Mouse (Mus musculus) midbrain, embryonic 14.5 days (tissue): ENCODE measurements at regions not wholly inside any gene's neighbourhood (a gene's known extent, or its start where the extent isn't known, plus 50 kb on each side); places are given as distances from the start of the nearest gene placed in this dataset.

Experiments
- ATAC-seq: fragments of 200-750 bp; cut with Nextera tagmentation; 2 replicates; pipeline ENCODE4 v1.8.0; 2017; ENCODE audit warnings: moderate number of reproducible peaks, moderate library complexity; ENCODE audit not compliant: low FRiP score, low TSS enrichment
- DNase-seq: peaks from one replicate; pipeline ENCODE4 v3.0.0-alpha.2; 2015
- H3K27ac ChIP-seq: fragments of 300-500 bp; sonication (generic); replicated peaks from 2 replicates; pipeline ENCODE4 v1.5.1; 2014; ENCODE audit warnings: mild to moderate bottlenecking, low read depth, low read length, moderate library complexity
- H3K27me3 ChIP-seq: fragments of 300-500 bp; sonication (generic); 2 replicates; pipeline ENCODE4 v1.6.1; 2014; ENCODE audit warnings: low read length, control low read depth, mixed read lengths; ENCODE audit not compliant: control insufficient read depth, insufficient read depth
- H3K36me3 ChIP-seq: fragments of 300-500 bp; sonication (generic); 2 replicates; pipeline ENCODE4 v1.6.1; 2014; ENCODE audit warnings: low read length, control low read depth; ENCODE audit not compliant: control insufficient read depth, insufficient read depth
- H3K4me1 ChIP-seq: fragments of 300-500 bp; sonication (generic); 2 replicates; pipeline ENCODE4 v1.6.1; 2014; ENCODE audit warnings: mild to moderate bottlenecking, antibody characterized with exemption, low read length, control low read depth; ENCODE audit not compliant: control insufficient read depth, insufficient read depth
- H3K4me2 ChIP-seq: fragments of 300-500 bp; sonication (generic); 2 replicates; pipeline ENCODE4 v1.6.1; 2014; ENCODE audit warnings: mild to moderate bottlenecking, low read length, moderate library complexity
- H3K4me3 ChIP-seq: fragments of 300-500 bp; sonication (generic); replicated peaks from 2 replicates; pipeline ENCODE4 v1.5.1; 2014; ENCODE audit warnings: low read depth, low read length
- H3K9ac ChIP-seq: fragments of 300-500 bp; sonication (generic); replicated peaks from 2 replicates; pipeline ENCODE4 v1.6.1; 2014; ENCODE audit warnings: mild to moderate bottlenecking, low read length, moderate library complexity
- H3K9me3 ChIP-seq: fragments of 300-500 bp; sonication (generic); 2 replicates; pipeline ENCODE4 v1.6.1; 2016; ENCODE audit warnings: low read length, control low read depth, mixed read lengths; ENCODE audit not compliant: control insufficient read depth
- WGBS: fragments of 180-500 bp; shearing (Covaris S2); extraction: QIAGEN DNeasy Blood & Tissue Kit; methylation state at CpG from one replicate; pipeline ENCODE4 v1.1.7; 2014; 5-methylcytosine and 5-hydroxymethylcytosine counted together

- ATAC-seq (no peak), DNase-seq (no peak)
- Histone ChIP-seq H3K9ac (no peak overlapping the region), H3K9me3 (no peaks in the 10 kb centered on the region), H3K4me3 (no peak overlapping the region), H3K36me3 (no peaks in the 10 kb centered on the region), H3K4me2 (no peak overlapping the region), H3K27ac (no peak overlapping the region), H3K27me3 (no peaks in the 10 kb centered on the region), H3K4me1 (peaks cover 7% of the 10 kb centered on the region)
- WGBS, result 21% methylated on average over 5 of the region's 5 CpGs
Observed at GRCm38 (mm10) chr11:19073265-19073664, 54.5 kb upstream of the Meis1 start.

GRCm38 (mm10) chr11:19073887-19074564, 55.2 kb upstream of the Meis1 start:
- H3K36me3 ChIP-seq, result no peaks in the 10 kb centered on the region
- 0 out of 2 replicates have a peak overlapping the region, but pooled peaks have one; percentile 28 for H3K27ac ChIP-seq
- 10% methylated on average over 11 of the region's 11 CpGs for WGBS
- peak overlapping the region; percentile 2; the same call in 1 of the 2 replicates for H3K4me2 ChIP-seq
- H3K4me3 ChIP-seq, result no peak overlapping the region
- peak; percentile 71 for DNase-seq
- no peaks in the 10 kb centered on the region for H3K27me3 ChIP-seq
- H3K4me1 ChIP-seq, result peaks cover 7% of the 10 kb centered on the region
- peak; percentile 79 for ATAC-seq
- no peaks in the 10 kb centered on the region for H3K9me3 ChIP-seq
- H3K9ac ChIP-seq, result no peak overlapping the region

GRCm38 (mm10) chr11:19091101-19091857, 72.5 kb upstream of the Meis1 start:
- H3K4me2 ChIP-seq, result no peak overlapping the region
- WGBS, result 71% methylated on average over 15 of the region's 15 CpGs
- H3K4me1 ChIP-seq, result 0 out of 2 replicates have a peak, but pooled peaks cover 2% of the 10 kb centered on the region
- no peaks in the 10 kb centered on the region for H3K36me3 ChIP-seq
- DNase-seq (no peak), ATAC-seq (no peak)
- H3K4me3 ChIP-seq, result no peak overlapping the region
- H3K9me3 ChIP-seq, result no peaks in the 10 kb centered on the region
- 0 out of 2 replicates have a peak, but pooled peaks cover 5% of the 10 kb centered on the region for H3K27me3 ChIP-seq
- H3K27ac ChIP-seq, result no peak overlapping the region
- H3K9ac ChIP-seq, result no peak overlapping the region

GRCm38 (mm10) chr11:19092967-19093745, 74.4 kb upstream of the Meis1 start:
- WGBS, result 15% methylated on average over 9 of the region's 9 CpGs
- DNase-seq (peak; percentile 52), ATAC-seq (no peak)
- Histone ChIP-seq H3K4me1 (0 out of 2 replicates have a peak, but pooled peaks cover 2% of the 10 kb centered on the region), H3K27me3 (0 out of 2 replicates have a peak, but pooled peaks cover 5% of the 10 kb centered on the region), H3K4me3 (no peak overlapping the region), H3K4me2 (no peak overlapping the region), H3K9ac (no peak overlapping the region), H3K36me3 (no peaks in the 10 kb centered on the region), H3K27ac (no peak overlapping the region), H3K9me3 (no peaks in the 10 kb centered on the region)

- ATAC-seq, result no peak
- Histone ChIP-seq H3K4me3 (no peak overlapping the region), H3K4me2 (no peak overlapping the region), H3K36me3 (no peaks in the 10 kb centered on the region), H3K27me3 (0 out of 2 replicates have a peak, but pooled peaks cover 5% of the 10 kb centered on the region), H3K9me3 (no peaks in the 10 kb centered on the region), H3K27ac (no peak overlapping the region), H3K4me1 (0 out of 2 replicates have a peak, but pooled peaks cover 2% of the 10 kb centered on the region), H3K9ac (no peak overlapping the region)
- no peak for DNase-seq
- 15% methylated on average over 4 of the region's 4 CpGs for WGBS
Observed at GRCm38 (mm10) chr11:19093749-19094148, 75.0 kb upstream of the Meis1 start.

- DNase-seq (no peak), ATAC-seq (no peak)
- H3K9ac ChIP-seq, result no peak overlapping the region
- H3K4me3 ChIP-seq, result no peak overlapping the region
- H3K27ac ChIP-seq, result no peak overlapping the region
- no peaks in the 10 kb centered on the region for H3K9me3 ChIP-seq
- no peak overlapping the region for H3K4me2 ChIP-seq
- H3K27me3 ChIP-seq, result 0 out of 2 replicates have a peak, but pooled peaks cover 5% of the 10 kb centered on the region
- H3K36me3 ChIP-seq, result no peaks in the 10 kb centered on the region
- WGBS, result 59% methylated on average over 14 of the region's 14 CpGs
- 0 out of 2 replicates have a peak, but pooled peaks cover 2% of the 10 kb centered on the region for H3K4me1 ChIP-seq
Observed at GRCm38 (mm10) chr11:19094183-19094582, 75.4 kb upstream of the Meis1 start.

GRCm38 (mm10) chr11:19102981-19103568, 84.3 kb upstream of the Meis1 start:
- no peak overlapping the region for H3K4me2 ChIP-seq

GRCm38 (mm10) chr11:19107180-19107579, 88.4 kb upstream of the Meis1 start:
- Histone ChIP-seq H3K9me3 (no peaks in the 10 kb centered on the region), H3K4me3 (no peak overlapping the region), H3K4me1 (no peaks in the 10 kb centered on the region), H3K36me3 (no peaks in the 10 kb centered on the region), H3K27ac (no peak overlapping the region), H3K4me2 (no peak overlapping the region), H3K27me3 (no peaks in the 10 kb centered on the region), H3K9ac (no peak overlapping the region)
- DNase-seq (peak; percentile 32), ATAC-seq (no peak)
- WGBS, result 23% methylated on average over 6 of the region's 6 CpGs

More at GRCm38 (mm10) chr11:19102981-19103568, 84.3 kb upstream of the Meis1 start:
- 27% methylated on average over 7 of the region's 7 CpGs for WGBS
- H3K9me3 ChIP-seq, result no peaks in the 10 kb centered on the region
- H3K27ac ChIP-seq, result no peak overlapping the region
- no peak overlapping the region for H3K9ac ChIP-seq
- DNase-seq (no peak), ATAC-seq (no peak)
- no peaks in the 10 kb centered on the region for H3K4me1 ChIP-seq
- no peak overlapping the region for H3K4me3 ChIP-seq
- no peaks in the 10 kb centered on the region for H3K27me3 ChIP-seq
- no peaks in the 10 kb centered on the region for H3K36me3 ChIP-seq
